Mouse (Mus musculus): ENCODE measurements around the gene Palmd. TPM values are rescaled to one million over a fixed set of nuclear protein-coding genes. Genes with fewer than 3 reads are reported as not detected.

The Palmd gene
- total RNA-seq, 2 experiments from 2014 or later: not detected

DNA sequence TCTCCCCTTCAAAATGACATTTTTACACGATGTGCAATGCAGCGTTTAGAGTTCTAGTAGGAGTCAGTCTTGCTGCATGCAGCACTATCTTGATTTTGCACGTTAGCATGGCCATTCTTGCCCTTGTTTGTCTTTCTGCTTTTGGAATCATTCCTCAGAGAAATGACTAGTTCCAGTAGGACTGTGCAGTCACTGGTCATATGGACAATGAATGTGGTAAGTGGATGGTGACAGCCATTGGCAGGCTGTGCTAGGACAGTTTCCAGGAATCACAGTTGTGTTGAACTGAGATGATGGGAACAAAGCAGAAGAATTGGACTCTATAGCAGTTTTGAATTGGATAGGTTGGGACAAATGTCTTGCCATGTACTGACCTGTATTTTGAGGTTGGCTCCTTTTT is 53.9 kb downstream of the Palmd start:
- no peak for ATAC-seq (replicated peaks; ENCODE audit: low FRiP score, low TSS enrichment, poor library complexity, severe bottlenecking)

DNA sequence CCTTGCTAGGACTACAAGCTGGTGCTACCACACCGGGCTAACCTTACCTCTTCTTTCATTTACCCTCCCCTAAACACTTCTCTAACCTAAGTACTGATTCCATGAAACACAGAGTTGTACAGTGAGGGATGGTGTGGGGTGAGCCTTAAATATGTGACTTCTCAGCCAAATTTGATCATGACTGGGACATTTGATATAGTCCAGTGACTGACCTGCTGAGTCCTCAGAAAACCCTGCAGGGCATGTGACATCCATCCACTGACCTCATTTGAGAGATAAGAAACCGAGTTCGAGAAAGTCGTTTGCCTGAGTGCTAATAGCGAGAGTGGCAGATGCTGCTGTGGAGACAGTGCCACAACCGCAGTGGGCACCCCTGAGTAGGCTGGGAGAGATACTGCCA is 54.4 kb downstream of the Palmd start:
- no peak for ATAC-seq (replicated peaks; ENCODE audit: low FRiP score, low TSS enrichment, poor library complexity, severe bottlenecking)

DNA sequence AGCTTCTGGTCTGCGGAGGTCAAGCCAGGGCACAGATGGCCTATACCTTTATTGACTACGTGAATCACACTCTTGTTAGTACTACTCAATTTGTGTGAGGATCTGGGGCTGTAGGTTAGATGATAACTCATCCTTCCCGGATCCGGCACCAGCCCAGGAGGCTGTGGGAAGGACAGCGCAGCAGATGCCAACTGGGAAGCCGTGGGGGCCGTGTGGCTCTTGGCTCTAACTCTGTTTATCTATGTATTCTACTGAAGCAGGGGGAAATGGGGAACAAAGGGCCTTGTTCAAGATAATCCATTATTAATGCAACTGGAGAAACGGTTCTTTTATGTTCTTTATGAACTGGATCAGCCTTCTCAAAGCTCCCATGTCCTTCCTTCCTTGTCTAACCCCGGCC is 62.2 kb downstream of the Palmd start:
- ATAC-seq (replicated peaks; ENCODE audit: low FRiP score, low TSS enrichment, poor library complexity, severe bottlenecking): no peak

DNA sequence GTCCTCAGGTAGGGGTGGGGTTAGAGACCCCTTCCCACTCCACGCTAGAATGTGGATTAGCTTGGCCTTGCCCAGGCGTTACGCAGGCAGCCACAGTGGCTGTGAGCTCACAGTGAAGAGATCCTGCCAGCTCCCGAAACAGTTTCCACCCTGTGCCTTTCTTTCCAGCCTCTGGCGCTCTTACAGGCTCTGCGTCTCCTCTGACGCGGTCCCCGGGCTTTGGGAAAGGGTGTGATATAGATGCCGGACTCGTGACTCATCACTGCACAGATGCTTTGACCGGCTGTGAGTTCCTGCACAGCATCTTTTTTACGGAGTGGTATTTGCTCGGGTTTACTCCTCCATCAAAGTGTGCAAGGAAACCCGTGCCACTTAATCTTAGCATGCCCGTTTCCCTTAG is 62.9 kb downstream of the Palmd start:
- ATAC-seq (replicated peaks; ENCODE audit: low FRiP score, low TSS enrichment, poor library complexity, severe bottlenecking): no peak

DNA sequence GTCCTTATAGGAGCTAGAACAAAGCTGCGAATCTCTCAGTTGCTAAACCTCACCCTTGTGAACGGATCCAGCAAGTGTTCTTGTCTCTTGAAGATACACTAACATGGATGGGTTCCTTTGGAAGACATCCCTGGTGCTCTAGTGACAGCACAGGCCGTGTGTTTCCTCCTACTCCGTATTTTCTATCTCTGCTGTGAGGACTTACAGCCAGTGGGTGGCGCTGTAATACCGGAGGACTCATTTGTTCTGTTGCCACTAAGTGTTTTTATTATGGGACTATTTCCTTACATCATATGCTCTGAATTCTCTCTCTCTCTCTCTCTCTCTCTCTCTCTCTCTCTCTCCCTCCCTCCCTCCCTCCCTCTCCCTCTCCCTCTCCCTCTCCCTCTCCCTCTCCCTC is 64.6 kb downstream of the Palmd start:
- ATAC-seq (replicated peaks; ENCODE audit: low FRiP score, low TSS enrichment, poor library complexity, severe bottlenecking): peak; percentile 75

DNA sequence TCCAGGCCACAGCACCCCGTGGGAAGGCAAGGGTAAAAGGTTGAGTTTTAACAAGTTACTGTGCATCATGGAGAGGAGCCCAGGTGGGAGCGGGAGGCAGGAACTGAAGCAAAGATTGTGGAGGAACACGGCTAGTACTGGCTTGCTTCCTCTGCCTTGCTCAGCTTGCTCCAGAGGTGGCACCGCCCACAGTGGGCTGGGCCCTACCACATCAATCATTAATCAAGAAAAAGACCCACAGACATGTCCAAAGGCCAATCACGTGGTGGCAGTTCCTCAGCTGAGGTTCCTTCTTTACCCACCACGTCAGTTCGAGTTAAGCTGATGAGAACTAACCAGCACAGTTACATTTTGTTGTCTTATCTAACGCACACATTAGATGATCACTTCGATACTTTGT is 75.9 kb downstream of the Palmd start:
- ATAC-seq (replicated peaks; ENCODE audit: low FRiP score, low TSS enrichment, poor library complexity, severe bottlenecking): no peak

DNA sequence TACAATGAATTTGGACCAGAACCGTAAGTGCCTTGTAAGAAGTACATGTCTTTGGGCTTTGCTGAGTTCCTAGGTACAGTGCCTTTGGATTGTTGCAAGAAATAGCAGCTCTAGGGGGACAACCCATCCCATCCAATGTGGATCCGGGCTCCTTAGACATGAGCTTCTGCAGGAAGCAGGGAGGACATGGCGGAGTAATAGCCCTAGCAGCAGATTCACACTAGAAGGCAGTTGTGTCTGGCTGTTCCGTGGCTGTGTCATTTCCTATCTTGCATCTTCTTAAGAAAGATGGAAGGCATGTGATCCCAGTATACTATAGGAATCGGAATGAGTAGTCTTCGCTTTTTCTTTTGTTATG is 76.6 kb downstream of the Palmd start:
- ATAC-seq (replicated peaks; ENCODE audit: low FRiP score, low TSS enrichment, poor library complexity, severe bottlenecking): no peak

DNA sequence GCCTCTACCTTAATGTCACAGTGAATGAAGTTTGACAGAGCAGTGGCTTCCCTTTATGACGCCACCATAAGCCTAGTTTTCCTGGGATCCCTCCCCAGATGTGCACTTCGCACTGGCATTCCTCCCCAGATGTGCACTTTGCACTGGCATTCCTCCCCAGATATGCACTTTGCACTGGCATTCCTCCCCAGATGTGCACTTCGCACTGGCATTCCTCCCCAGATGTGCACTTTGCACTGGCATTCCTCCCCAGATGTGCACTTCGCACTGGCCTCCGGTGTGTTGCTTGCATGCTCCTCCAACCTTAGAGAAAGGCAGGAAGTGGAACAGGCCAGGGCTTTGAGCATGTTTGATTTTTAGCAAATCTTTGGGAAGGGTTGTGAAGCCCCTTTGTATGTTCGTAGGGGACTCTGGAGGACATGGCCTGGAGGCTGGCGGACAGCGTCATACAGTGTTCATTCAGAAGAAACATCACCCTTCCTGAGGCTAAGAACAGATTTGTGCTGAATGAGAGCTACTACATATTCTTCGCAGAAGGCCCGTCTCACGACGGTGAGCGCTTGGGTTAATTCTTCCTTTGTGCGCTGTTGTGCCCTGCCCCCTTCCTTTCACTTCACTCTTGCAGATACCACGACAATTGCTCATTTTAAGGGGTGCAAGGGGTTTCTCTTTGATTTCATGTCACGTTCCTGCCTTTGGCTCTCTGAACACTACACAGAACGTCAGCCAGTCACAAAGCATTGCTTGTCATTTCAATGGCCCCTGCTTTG is 77.2 kb downstream of the Palmd start:
- ATAC-seq (replicated peaks; ENCODE audit: low FRiP score, low TSS enrichment, poor library complexity, severe bottlenecking): no peak

DNA sequence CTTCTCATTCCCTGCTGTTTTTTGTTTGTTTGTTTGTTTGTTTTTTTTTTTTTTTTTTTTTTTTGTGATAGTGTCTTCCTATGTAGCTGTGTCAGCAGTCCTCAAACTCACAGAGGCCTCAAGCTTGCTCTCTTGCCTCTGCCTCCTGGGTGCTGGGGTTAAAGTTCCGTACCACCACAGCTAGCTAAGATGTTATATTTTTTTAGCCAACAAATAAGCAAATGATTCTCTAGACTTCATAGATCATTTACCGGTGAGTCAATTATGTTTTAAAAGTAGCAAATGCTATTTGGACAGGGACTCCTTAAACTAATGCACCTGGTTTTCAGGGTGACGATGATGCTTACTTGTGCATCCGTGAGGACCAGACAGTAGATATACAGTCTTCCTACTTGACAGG is 78.2 kb downstream of the Palmd start:
- no peak for ATAC-seq (replicated peaks; ENCODE audit: low FRiP score, low TSS enrichment, poor library complexity, severe bottlenecking)

DNA sequence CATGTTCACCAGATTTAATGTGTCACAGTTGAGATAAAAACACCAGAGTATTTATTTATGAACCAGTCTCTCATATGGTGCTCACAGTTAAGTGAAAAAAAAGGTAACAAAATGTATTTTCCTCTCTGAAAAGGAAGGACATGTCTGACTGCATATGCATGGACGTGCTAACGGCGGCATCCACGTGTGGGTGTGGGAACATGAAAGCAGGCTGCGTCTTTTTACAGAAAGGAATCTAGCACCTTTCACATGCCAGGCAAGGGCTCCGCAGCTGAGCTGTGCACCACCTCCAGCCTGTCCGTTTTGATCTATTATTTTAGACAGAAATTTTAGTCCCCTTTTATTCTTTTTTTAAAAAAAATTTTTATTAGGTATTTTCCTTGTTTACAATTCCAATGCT is 79.4 kb downstream of the Palmd start:
- no peak for ATAC-seq (replicated peaks; ENCODE audit: low FRiP score, low TSS enrichment, poor library complexity, severe bottlenecking)

DNA sequence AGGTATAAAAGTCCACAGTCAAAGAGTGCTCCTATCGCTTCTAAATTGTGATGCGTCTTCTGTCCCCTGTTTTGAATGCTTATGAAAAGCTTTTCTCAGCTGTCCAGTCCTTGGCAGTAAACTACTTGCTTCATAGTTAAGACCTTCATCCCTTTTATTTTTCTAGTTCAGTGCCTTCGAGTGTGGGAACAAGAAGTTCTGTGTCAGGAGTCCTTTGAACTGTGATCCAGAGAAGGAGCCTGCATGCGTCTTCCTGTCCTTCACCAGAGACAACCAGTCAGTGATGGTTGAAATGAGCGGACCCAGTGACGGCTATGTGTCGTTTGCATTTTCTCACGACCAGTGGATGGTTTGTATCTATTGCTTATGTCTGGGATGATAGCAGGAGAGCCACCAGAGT is 83.8 kb downstream of the Palmd start:
- ATAC-seq (replicated peaks; ENCODE audit: low FRiP score, low TSS enrichment, poor library complexity, severe bottlenecking): no peak

DNA sequence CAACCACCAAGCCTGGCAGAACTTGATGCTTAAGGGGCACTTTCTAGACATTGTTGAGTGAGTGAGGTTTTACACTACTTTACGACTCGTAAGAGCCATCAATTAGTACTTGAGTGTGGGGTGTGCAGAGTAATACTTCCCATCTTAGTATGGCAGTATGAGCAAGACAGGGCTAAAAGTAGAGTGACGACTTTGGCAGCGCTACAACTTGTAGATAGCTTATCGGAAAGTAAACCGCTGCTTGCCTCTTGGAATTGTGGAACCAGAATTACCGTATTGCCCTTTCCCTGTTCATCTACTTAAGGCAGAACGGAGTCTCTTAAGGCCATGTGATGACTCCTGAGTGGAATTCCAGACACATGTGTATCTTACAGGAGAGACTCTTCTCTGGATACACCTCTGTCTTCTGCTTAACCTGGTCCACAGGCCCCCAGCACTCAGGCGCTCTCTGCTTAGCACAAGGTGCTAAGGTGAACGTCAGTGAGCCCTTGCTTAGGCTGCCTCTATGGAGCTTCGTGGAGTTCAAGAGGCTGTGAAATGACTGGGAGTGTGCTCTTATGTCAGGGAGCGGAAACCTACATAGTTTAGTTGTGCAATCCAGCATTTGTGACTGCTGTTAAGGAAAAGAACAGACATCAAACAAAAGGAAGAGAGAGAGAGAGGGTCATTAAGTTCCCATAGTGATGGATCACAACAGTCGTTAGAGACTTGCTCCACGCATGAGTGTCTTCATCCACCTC is 86.4 kb downstream of the Palmd start:
- no peak for ATAC-seq (replicated peaks; ENCODE audit: low FRiP score, low TSS enrichment, poor library complexity, severe bottlenecking)

DNA sequence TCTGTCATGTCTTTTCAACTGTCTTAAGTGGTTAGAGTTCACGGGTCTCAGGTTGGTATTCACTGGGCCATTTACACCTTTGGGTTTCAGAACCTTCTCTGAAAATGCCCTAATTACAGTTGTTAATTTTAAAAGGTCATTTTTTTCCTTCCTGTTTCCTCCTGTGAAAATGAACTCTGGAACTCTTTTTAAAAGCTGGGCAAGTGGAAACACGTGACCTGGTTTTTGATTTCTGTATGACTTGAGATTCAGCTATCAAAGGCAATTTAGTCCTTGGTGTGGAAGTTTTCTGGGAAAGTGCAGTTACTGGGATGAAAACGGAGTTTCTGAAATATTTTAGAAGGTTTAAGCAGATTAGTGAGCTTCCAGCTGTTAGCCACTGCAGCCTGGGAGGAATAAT is 98.4 kb downstream of the Palmd start:
- ATAC-seq (replicated peaks; ENCODE audit: low FRiP score, low TSS enrichment, poor library complexity, severe bottlenecking): no peak

Other genes starting within 250 kb of the Palmd start
- gene Agl, start 160.8 kb downstream of the Palmd start, total RNA-seq (2014; fragmentation: Nextera tagmentation): 11.3 and 13.3 TPM in 2 replicates
- 6.2 and 7.8 TPM in 2 replicates for gene Agl, start 160.8 kb downstream of the Palmd start, total RNA-seq (2017)
- 59.9 and 65.4 TPM in 2 replicates for gene Frrs1, start 109.5 kb downstream of the Palmd start, total RNA-seq (2014; fragmentation: Nextera tagmentation)
- gene Frrs1, start 109.5 kb downstream of the Palmd start, total RNA-seq (2017): 29.3 and 37.6 TPM in 2 replicates
- not detected in 2 replicates for gene 4930455H04Rik, start 720 bp downstream of the Palmd start, total RNA-seq (2014; fragmentation: Nextera tagmentation)
- not detected in 2 replicates for gene 4930455H04Rik, start 720 bp downstream of the Palmd start, total RNA-seq (2017)

Measured in megakaryocyte-erythroid progenitor cell, adult 5-6 weeks (primary cell).